Comparison of ENCODE assay signal across 8 mouse cellular contexts in genomic region chr1:180604579-180604978, GRCm38 (mm10). TPM values are rescaled to one million over a fixed set of nuclear protein-coding genes. Genes with fewer than 3 reads are reported as not detected.
DNase-seq lines count a peak whose midpoint lies in the region; ATAC-seq lines count a peak whose summit lies in the region.

No protein-coding gene starts in this region.

- 70% methylated on average over 4 of the region's 4 CpGs for WGBS in midbrain, embryonic 14.5 days
- 64% methylated on average over 4 of the region's 4 CpGs for WGBS in midbrain, embryonic 15.5 days
- 38% methylated on average over 4 of the region's 4 CpGs for WGBS in heart, embryonic 15.5 days
- WGBS in liver, embryonic 11.5 days: 66% methylated on average over 4 of the region's 4 CpGs
- 85% methylated on average over 4 of the region's 4 CpGs for WGBS in forebrain, embryonic 12.5 days

- intact Hi-C loops in left cerebral cortex, postnatal 25 days (cut with DNase I): loop anchor here (2.0 kb wide), 1 partner anchor 36 kb away; the partner anchor contains the start of gene Lin9

- DNase-seq in midbrain, embryonic 14.5 days: peak; percentile 15
- DNase-seq in cerebellum, postnatal 36 days: peak; percentile 77 to 79
- DNase-seq in left cerebral cortex, postnatal 25 days (ENCODE audit: low spot score in 2 of 2): peak; percentile 80 to 95
- DNase-seq in liver, embryonic 11.5 days (ENCODE audit: low spot score): no peak

- H3K27me3 ChIP-seq in midbrain, embryonic 14.5 days (ENCODE audit: control insufficient read depth, insufficient read depth, low read length): no peaks in the 10 kb centered on the region
- H3K27me3 ChIP-seq in midbrain, embryonic 15.5 days (replicated peaks): no peaks in the 10 kb centered on the region
- no peaks in the 10 kb centered on the region for H3K27me3 ChIP-seq in heart, embryonic 15.5 days
- H3K27me3 ChIP-seq in liver, embryonic 11.5 days (replicated peaks; ENCODE audit: control insufficient read depth, insufficient read depth, low read length): no peaks in the 10 kb centered on the region
- H3K27me3 ChIP-seq in forebrain, embryonic 12.5 days: no peaks in the 10 kb centered on the region

- no peak overlapping the region for H3K4me3 ChIP-seq in midbrain, embryonic 14.5 days (replicated peaks; ENCODE audit: low read depth, low read length)
- H3K4me3 ChIP-seq in midbrain, embryonic 15.5 days: no peak overlapping the region
- H3K4me3 ChIP-seq in heart, embryonic 15.5 days: no peak overlapping the region
- no peak overlapping the region for H3K4me3 ChIP-seq in liver, embryonic 11.5 days (ENCODE audit: low read depth, low read length)
- H3K4me3 ChIP-seq in forebrain, embryonic 12.5 days (replicated peaks): no peak overlapping the region

- H3K9ac ChIP-seq in midbrain, embryonic 14.5 days (replicated peaks; ENCODE audit: low read length): no peak overlapping the region
- H3K9ac ChIP-seq in midbrain, embryonic 15.5 days: no peak overlapping the region
- H3K9ac ChIP-seq in heart, embryonic 15.5 days: 0 out of 2 replicates have a peak overlapping the region, but pooled peaks have one; percentile 23
- H3K9ac ChIP-seq in liver, embryonic 11.5 days (ENCODE audit: low read depth, low read length): no peak overlapping the region
- no peak overlapping the region for H3K9ac ChIP-seq in forebrain, embryonic 12.5 days

- H3K36me3 ChIP-seq in midbrain, embryonic 14.5 days (ENCODE audit: control insufficient read depth, insufficient read depth, low read length): peaks cover 41% of the 10 kb centered on the region
- peaks cover 19% of the 10 kb centered on the region for H3K36me3 ChIP-seq in midbrain, embryonic 15.5 days (replicated peaks)
- peaks cover 14% of the 10 kb centered on the region for H3K36me3 ChIP-seq in heart, embryonic 15.5 days
- peaks cover 21% of the 10 kb centered on the region for H3K36me3 ChIP-seq in liver, embryonic 11.5 days (ENCODE audit: control insufficient read depth, insufficient read depth, low read length)
- peaks cover 37% of the 10 kb centered on the region for H3K36me3 ChIP-seq in forebrain, embryonic 12.5 days (replicated peaks)

- H3K4me1 ChIP-seq in midbrain, embryonic 14.5 days (ENCODE audit: control insufficient read depth, insufficient read depth, low read length): no peaks in the 10 kb centered on the region
- H3K4me1 ChIP-seq in midbrain, embryonic 15.5 days: no peaks in the 10 kb centered on the region
- H3K4me1 ChIP-seq in heart, embryonic 15.5 days (replicated peaks): peaks cover 33% of the 10 kb centered on the region
- H3K4me1 ChIP-seq in liver, embryonic 11.5 days (replicated peaks; ENCODE audit: control insufficient read depth, insufficient read depth, low read length): no peaks in the 10 kb centered on the region
- H3K4me1 ChIP-seq in forebrain, embryonic 12.5 days: 0 out of 2 replicates have a peak, but pooled peaks cover 5% of the 10 kb centered on the region

- no peak for ATAC-seq in midbrain, embryonic 14.5 days (ENCODE audit: low FRiP score, low TSS enrichment)
- no peak for ATAC-seq in midbrain, embryonic 15.5 days (replicated peaks)
- ATAC-seq in heart, embryonic 15.5 days (replicated peaks; ENCODE audit: insufficient number of reproducible peaks, insufficient read depth, low FRiP score, low read depth): peak; percentile 87
- no peak for ATAC-seq in liver, embryonic 11.5 days (replicated peaks; ENCODE audit: low FRiP score)
- ATAC-seq in forebrain, embryonic 12.5 days (ENCODE audit: low FRiP score): no peak
- no peak for ATAC-seq in megakaryocyte, adult 5-6 weeks (ENCODE audit: poor library complexity, severe bottlenecking)

- H3K27ac ChIP-seq in midbrain, embryonic 14.5 days (replicated peaks; ENCODE audit: low read depth, low read length): no peak overlapping the region
- no peak overlapping the region for H3K27ac ChIP-seq in midbrain, embryonic 15.5 days
- H3K27ac ChIP-seq in heart, embryonic 15.5 days: peak overlapping the region; percentile 84
- H3K27ac ChIP-seq in liver, embryonic 11.5 days (ENCODE audit: low read depth, low read length): no peak overlapping the region
- no peak overlapping the region for H3K27ac ChIP-seq in forebrain, embryonic 12.5 days

- H3K4me2 ChIP-seq in midbrain, embryonic 14.5 days (ENCODE audit: low read length): no peak overlapping the region
- no peak overlapping the region for H3K4me2 ChIP-seq in midbrain, embryonic 15.5 days
- H3K4me2 ChIP-seq in heart, embryonic 15.5 days: peak overlapping the region; percentile 18
- H3K4me2 ChIP-seq in liver, embryonic 11.5 days: no peak overlapping the region
- H3K4me2 ChIP-seq in forebrain, embryonic 12.5 days: no peak overlapping the region

- H3K9me3 ChIP-seq in midbrain, embryonic 14.5 days (ENCODE audit: control insufficient read depth, low read length): no peaks in the 10 kb centered on the region
- H3K9me3 ChIP-seq in midbrain, embryonic 15.5 days: no peaks in the 10 kb centered on the region
- no peaks in the 10 kb centered on the region for H3K9me3 ChIP-seq in heart, embryonic 15.5 days (replicated peaks)
- H3K9me3 ChIP-seq in liver, embryonic 11.5 days (ENCODE audit: control insufficient read depth, low read length): no peaks in the 10 kb centered on the region
- H3K9me3 ChIP-seq in forebrain, embryonic 12.5 days: no peaks in the 10 kb centered on the region

RNA-seq across cellular contexts. Expression of gene Parp1, which starts 35.9 kb away (rescaled TPM):
- 73.9 and 97.4 TPM in 2 replicates for polyA plus RNA-seq in midbrain, embryonic 14.5 days (2014; fragmentation: Nextera tagmentation; extraction: Ambion mirVana)
- 95.9 and 96.2 TPM in 2 replicates for polyA plus RNA-seq in midbrain, embryonic 15.5 days (2015; fragmentation: Nextera tagmentation; extraction: Ambion mirVana)
- 69.2 and 88.7 TPM in 2 replicates for polyA plus RNA-seq in heart, embryonic 15.5 days (2015; fragmentation: Nextera tagmentation; extraction: Ambion mirVana)
- 10 to 100 TPM; 85.2 to 92.0 TPM for total RNA-seq in left cerebral cortex, postnatal 25 days (2021)
- polyA plus RNA-seq in liver, embryonic 11.5 days (2014; fragmentation: Nextera tagmentation; extraction: Ambion mirVana): 177 and 197 TPM in 2 replicates
- polyA plus RNA-seq in forebrain, embryonic 12.5 days (2016; fragmentation: Nextera tagmentation; extraction: Ambion mirVana): 241 and 255 TPM in 2 replicates
- 38.4 and 41.6 TPM in 2 replicates for total RNA-seq in megakaryocyte, adult 5-6 weeks (2015)
- 97.3 and 107 TPM in 2 replicates for total RNA-seq in megakaryocyte, adult 5-6 weeks (2017)

RNA-seq across cellular contexts. Expression of gene Lin9, which starts 36.4 kb away (rescaled TPM):
- 8.8 and 13.9 TPM in 2 replicates for polyA plus RNA-seq in midbrain, embryonic 14.5 days (2014; fragmentation: Nextera tagmentation; extraction: Ambion mirVana)
- polyA plus RNA-seq in midbrain, embryonic 15.5 days (2015; fragmentation: Nextera tagmentation; extraction: Ambion mirVana): 11.4 and 12.0 TPM in 2 replicates
- polyA plus RNA-seq in heart, embryonic 15.5 days (2015; fragmentation: Nextera tagmentation; extraction: Ambion mirVana): 12.3 and 13.4 TPM in 2 replicates
- 1 to 10 TPM; 4.3 to 5.1 TPM for total RNA-seq in left cerebral cortex, postnatal 25 days (2021)
- 21.3 and 22.2 TPM in 2 replicates for polyA plus RNA-seq in liver, embryonic 11.5 days (2014; fragmentation: Nextera tagmentation; extraction: Ambion mirVana)
- polyA plus RNA-seq in forebrain, embryonic 12.5 days (2016; fragmentation: Nextera tagmentation; extraction: Ambion mirVana): 27.1 and 30.0 TPM in 2 replicates
- 30.8 and 32.5 TPM in 2 replicates for total RNA-seq in megakaryocyte, adult 5-6 weeks (2015)
- 32.8 and 35.7 TPM in 2 replicates for total RNA-seq in megakaryocyte, adult 5-6 weeks (2017)
